Mouse (Mus musculus): ENCODE measurements around the gene 1700015F17Rik.

- TF ChIP-seq CHD1 (IDR thresholded peaks at IDR 0.05; ENCODE audit: low read depth, low read length) = no peak
- no peak for TF ChIP-seq TCF12 (IDR thresholded peaks at IDR 0.05; ENCODE audit: low read depth, low read length)
- no peak for TF ChIP-seq CTCF (conservative IDR thresholded peaks at IDR 0.05 in 1 of 2, IDR thresholded peaks at IDR 0.05 in 1 of 2; ENCODE audit: low read depth in 2 of 2, low read length in 2 of 2)
- no peak for TF ChIP-seq SIN3A (IDR thresholded peaks at IDR 0.05; ENCODE audit: low read length)
- no peak for TF ChIP-seq POLR2A (IDR thresholded peaks at IDR 0.05; ENCODE audit: low read depth, low read length)
- TF ChIP-seq MAFK (IDR thresholded peaks at IDR 0.05; ENCODE audit: insufficient replicate concordance, low read length) = no peak
- TF ChIP-seq UBTF (IDR thresholded peaks at IDR 0.05; ENCODE audit: low read depth, low read length) = no peak
- no peak for TF ChIP-seq MAX (IDR thresholded peaks at IDR 0.05; ENCODE audit: low read length)
- TF ChIP-seq EP300 (IDR thresholded peaks at IDR 0.05; ENCODE audit: low read length) = no peak
- TF ChIP-seq E2F4 (IDR thresholded peaks at IDR 0.05; ENCODE audit: insufficient replicate concordance, low read depth, low read length) = no peak
Observed at GRCm38 (mm10) chr5:5411886-5412285, 67.1 kb downstream of the 1700015F17Rik start.
